Mouse (Mus musculus) neutrophil, adult 5-6 weeks (primary cell): ENCODE measurements around the gene Ampd2. TPM values are rescaled to one million over a fixed set of nuclear protein-coding genes. Genes with fewer than 3 reads are reported as not detected.

ENCODE experiments used
- ATAC-seq: fragments of 151-379, 151-347 bp; 2 replicates; pipeline ENCODE4 v1.8.0; 2017; ENCODE audit warnings: mild to moderate bottlenecking, moderate TSS enrichment; ENCODE audit not compliant: insufficient number of reproducible peaks, poor library complexity, low FRiP score, severe bottlenecking; ENCODE audit errors: extremely low read depth
- total RNA-seq: library from RNA; stranded (forward); fragments of 200-1000 nt; gene quantifications from 2 replicates; pipeline ENCODE4 v1.2.3, GENCODE M21; 2017

The Ampd2 gene
- 16.0 and 18.5 TPM in 2 replicates for total RNA-seq

- no peak for ATAC-seq
These were observed at the start of gene Ampd2 for GRCm38 (mm10) chr3:108086470-108086979. Gene Ampd2 (minus strand): TSS chr3:108086651.

- no peak for ATAC-seq
These were observed 48.2 kb upstream of the Ampd2 start for GRCm38 (mm10) chr3:108134701-108135100.

GRCm38 (mm10) chr3:108132484-108132883 lies 46.0 kb upstream of the Ampd2 start:
- ATAC-seq: 0 out of 2 replicates have a peak, but pooled peaks have one; percentile 39

- no peak for ATAC-seq
These were observed 45.4 kb upstream of the Ampd2 start for GRCm38 (mm10) chr3:108131821-108132220.

- no peak for ATAC-seq
These were observed 44.8 kb upstream of the Ampd2 start for GRCm38 (mm10) chr3:108131216-108131615.

GRCm38 (mm10) chr3:108129804-108130203 lies 43.4 kb upstream of the Ampd2 start:
- ATAC-seq: no peak

- no peak for ATAC-seq
These were observed 42.9 kb upstream of the Ampd2 start for GRCm38 (mm10) chr3:108129367-108129766.

- no peak for ATAC-seq
These were observed 42.1 kb upstream of the Ampd2 start for GRCm38 (mm10) chr3:108128520-108128919.

- ATAC-seq: no peak
These were observed 39.9 kb upstream of the Ampd2 start for GRCm38 (mm10) chr3:108126327-108126726.

GRCm38 (mm10) chr3:108124131-108124530 lies 37.7 kb upstream of the Ampd2 start:
- ATAC-seq: no peak

GRCm38 (mm10) chr3:108123242-108123641 lies 36.8 kb upstream of the Ampd2 start:
- no peak for ATAC-seq

- ATAC-seq: no peak
These were observed 34.6 kb upstream of the Ampd2 start for GRCm38 (mm10) chr3:108121101-108121500.

GRCm38 (mm10) chr3:108117465-108117864 lies 31.0 kb upstream of the Ampd2 start:
- ATAC-seq: no peak

- no peak for ATAC-seq
These were observed 27.3 kb upstream of the Ampd2 start for GRCm38 (mm10) chr3:108113591-108114289.

GRCm38 (mm10) chr3:108112666-108113065 lies 26.2 kb upstream of the Ampd2 start:
- no peak for ATAC-seq

- no peak for ATAC-seq
These were observed 25.8 kb upstream of the Ampd2 start for GRCm38 (mm10) chr3:108112246-108112645.

- no peak for ATAC-seq
These were observed 24.9 kb upstream of the Ampd2 start for GRCm38 (mm10) chr3:108111320-108111719.

- no peak for ATAC-seq
These were observed 18.8 kb upstream of the Ampd2 start for GRCm38 (mm10) chr3:108105281-108105680.

GRCm38 (mm10) chr3:108102075-108102474 lies 15.6 kb upstream of the Ampd2 start:
- ATAC-seq: no peak

- no peak for ATAC-seq
These were observed 15.1 kb upstream of the Ampd2 start for GRCm38 (mm10) chr3:108101594-108101993.

- no peak for ATAC-seq
These were observed 11.9 kb upstream of the Ampd2 start for GRCm38 (mm10) chr3:108098316-108098715.
